Mouse (Mus musculus): ENCODE measurements around the gene Gigyf1. TPM values are rescaled to one million over a fixed set of nuclear protein-coding genes. Genes with fewer than 3 reads are reported as not detected.

Gene Gigyf1
- polyA plus RNA-seq, 1 experiment: 40.3 TPM

DNA sequence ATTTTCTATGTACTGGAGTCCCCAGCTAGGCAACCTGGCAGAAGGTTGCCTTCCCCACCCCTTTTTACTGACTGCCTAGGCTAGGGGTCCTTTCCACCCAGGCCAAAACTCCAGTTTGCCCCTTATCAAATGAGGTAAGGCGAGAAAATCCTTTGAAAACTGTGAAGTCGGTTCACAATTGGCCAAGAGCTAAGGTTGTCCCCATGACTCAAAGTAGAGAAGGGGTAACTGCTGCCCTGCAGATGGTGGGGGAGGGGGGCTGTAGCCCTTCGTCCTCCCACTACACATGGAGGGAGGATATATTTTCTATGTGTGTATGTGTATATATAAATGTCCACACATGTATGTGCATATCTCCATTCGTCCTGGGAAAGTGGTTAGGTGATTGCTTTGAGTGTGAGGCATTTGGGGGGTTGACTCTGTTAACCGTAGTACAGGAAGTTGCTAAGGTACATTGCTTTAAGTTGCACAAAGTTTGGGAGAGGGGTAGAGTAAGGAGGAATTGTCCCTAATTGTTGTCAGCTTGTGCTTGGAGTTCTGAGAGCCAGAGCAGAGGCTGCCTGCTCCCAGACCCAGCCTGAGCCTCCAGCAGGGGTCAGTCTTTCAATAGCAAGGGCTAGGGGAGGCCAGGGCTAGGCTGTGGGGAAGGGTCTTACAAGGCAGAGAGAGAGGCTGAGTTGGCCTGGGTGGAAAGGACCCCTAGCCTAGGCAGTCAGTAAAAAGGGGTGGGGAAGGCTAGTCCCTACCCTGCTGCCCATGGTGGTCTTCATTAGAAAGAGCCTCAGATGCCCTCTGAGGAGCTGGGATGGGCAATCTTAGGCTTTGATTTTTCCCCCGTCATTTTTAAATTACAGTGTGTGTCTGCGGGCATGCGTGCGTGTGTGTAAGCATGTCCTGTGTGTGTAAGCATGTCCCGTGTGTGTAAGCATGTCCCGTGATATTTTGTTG lies 5.2 kb upstream of the Gigyf1 start:
- H3K27me3 ChIP-seq (ENCODE audit: control insufficient read depth, insufficient read depth, low read length): no peaks in the 10 kb centered on the region
- DNase-seq (ENCODE audit: low read depth in 1 of 2, low spot score in 2 of 2): no peak
- WGBS: 85% methylated on average over 11 of the region's 11 CpGs
- no peak for TF ChIP-seq POLR2A (IDR thresholded peaks at IDR 0.05; ENCODE audit: low read depth, low read length)
- TF ChIP-seq CTCF (IDR thresholded peaks at IDR 0.05; ENCODE audit: extremely low read depth, insufficient read depth, insufficient read length, insufficient replicate concordance): peak; percentile 47; the same call in 1 of the 2 replicates
- peaks cover 18% of the 10 kb centered on the region; the same call in 1 of the 2 replicates for H3K4me1 ChIP-seq (ENCODE audit: control insufficient read depth, insufficient read depth, insufficient read length)
- no peak overlapping the region for H3K4me3 ChIP-seq (ENCODE audit: extremely low read depth, insufficient read depth, insufficient read length)
- H3K36me3 ChIP-seq (ENCODE audit: control insufficient read depth, insufficient read depth, low read length): no peaks in the 10 kb centered on the region
- no peak overlapping the region for H3K27ac ChIP-seq (ENCODE audit: insufficient read depth, low read length)

DNA sequence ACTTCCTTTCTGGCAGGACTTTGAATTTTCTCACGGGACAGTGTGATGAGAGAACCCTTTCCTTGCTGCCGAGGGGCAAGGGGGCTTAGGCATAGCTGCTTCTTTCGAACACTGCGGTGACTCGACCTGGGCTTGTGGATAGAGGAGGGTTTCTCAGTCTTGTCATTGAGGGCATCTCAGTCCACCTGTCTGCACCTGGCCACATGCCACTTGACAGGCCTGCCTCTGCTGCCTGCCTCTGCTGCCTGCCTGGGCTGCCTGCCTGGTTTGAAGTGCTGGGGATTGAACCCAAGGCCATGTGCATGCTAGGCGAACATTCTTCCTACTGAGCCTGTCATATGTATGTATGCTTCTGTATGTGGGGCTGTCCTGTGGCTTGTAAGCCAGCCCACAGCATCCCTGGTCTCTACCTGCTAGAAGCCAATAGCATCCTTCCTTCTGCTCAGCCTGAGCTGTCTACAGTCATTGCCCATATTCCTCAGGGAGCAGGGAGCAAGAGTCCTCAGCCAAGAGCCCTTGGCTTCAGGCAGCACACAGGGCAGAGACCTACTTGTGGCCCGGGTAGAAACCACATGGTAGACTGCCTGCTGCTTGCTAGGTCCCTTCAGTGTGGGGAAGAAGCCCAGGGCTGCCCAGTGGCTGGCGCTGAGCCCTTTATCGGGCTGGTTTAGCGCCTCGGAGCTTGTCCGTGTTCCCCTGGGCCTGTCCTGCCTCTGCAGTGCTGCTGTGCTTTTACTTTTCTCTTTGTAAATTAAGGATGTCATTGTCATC lies 4.2 kb upstream of the Gigyf1 start:
- WGBS: 81% methylated on average over 12 of the region's 12 CpGs
- H3K27ac ChIP-seq (ENCODE audit: insufficient read depth, low read length): no peak overlapping the region
- peaks cover 3% of the 10 kb centered on the region for H3K36me3 ChIP-seq (ENCODE audit: control insufficient read depth, insufficient read depth, low read length)
- TF ChIP-seq CTCF (IDR thresholded peaks at IDR 0.05; ENCODE audit: extremely low read depth, insufficient read depth, insufficient read length, insufficient replicate concordance) (no peak), POLR2A (IDR thresholded peaks at IDR 0.05; ENCODE audit: low read depth, low read length) (no peak)
- no peaks in the 10 kb centered on the region for H3K27me3 ChIP-seq (ENCODE audit: control insufficient read depth, insufficient read depth, low read length)
- DNase-seq (ENCODE audit: low read depth in 1 of 2, low spot score in 2 of 2): no peak
- H3K4me3 ChIP-seq (ENCODE audit: extremely low read depth, insufficient read depth, insufficient read length): no peak overlapping the region
- peaks cover 18% of the 10 kb centered on the region; the same call in 1 of the 2 replicates for H3K4me1 ChIP-seq (ENCODE audit: control insufficient read depth, insufficient read depth, insufficient read length)

DNA sequence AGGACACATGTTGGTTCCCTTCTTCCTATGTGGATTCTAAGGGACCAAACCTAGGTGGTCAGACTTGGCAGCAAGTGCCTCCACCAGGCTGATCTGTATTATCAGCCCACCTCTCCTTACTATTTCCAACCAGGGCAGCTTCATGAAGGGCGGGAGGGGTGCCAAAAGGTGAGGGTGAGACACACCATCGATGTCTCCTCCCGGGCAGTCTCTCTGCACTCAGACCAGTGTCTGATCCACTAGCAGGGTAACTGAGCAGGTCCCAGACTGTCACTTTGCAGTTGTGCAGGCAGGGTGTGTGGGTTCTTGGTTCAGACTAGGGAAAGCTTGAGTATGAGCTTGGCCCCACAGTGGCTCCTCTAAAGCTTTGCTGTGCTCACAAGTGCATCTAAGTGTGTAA lies 3.5 kb upstream of the Gigyf1 start:
- no peak for TF ChIP-seq CTCF (IDR thresholded peaks at IDR 0.05; ENCODE audit: extremely low read depth, insufficient read depth, insufficient read length, insufficient replicate concordance)
- no peak for TF ChIP-seq POLR2A (IDR thresholded peaks at IDR 0.05; ENCODE audit: low read depth, low read length)
- WGBS: 88% methylated on average over 3 of the region's 3 CpGs
- Histone ChIP-seq H3K36me3 (ENCODE audit: control insufficient read depth, insufficient read depth, low read length) (peaks cover 10% of the 10 kb centered on the region), H3K4me1 (ENCODE audit: control insufficient read depth, insufficient read depth, insufficient read length) (peaks cover 15% of the 10 kb centered on the region; the same call in 1 of the 2 replicates), H3K27ac (ENCODE audit: insufficient read depth, low read length) (no peak overlapping the region), H3K27me3 (ENCODE audit: control insufficient read depth, insufficient read depth, low read length) (no peaks in the 10 kb centered on the region), H3K4me3 (ENCODE audit: extremely low read depth, insufficient read depth, insufficient read length) (no peak overlapping the region)
- DNase-seq (ENCODE audit: low read depth in 1 of 2, low spot score in 2 of 2): no peak

DNA sequence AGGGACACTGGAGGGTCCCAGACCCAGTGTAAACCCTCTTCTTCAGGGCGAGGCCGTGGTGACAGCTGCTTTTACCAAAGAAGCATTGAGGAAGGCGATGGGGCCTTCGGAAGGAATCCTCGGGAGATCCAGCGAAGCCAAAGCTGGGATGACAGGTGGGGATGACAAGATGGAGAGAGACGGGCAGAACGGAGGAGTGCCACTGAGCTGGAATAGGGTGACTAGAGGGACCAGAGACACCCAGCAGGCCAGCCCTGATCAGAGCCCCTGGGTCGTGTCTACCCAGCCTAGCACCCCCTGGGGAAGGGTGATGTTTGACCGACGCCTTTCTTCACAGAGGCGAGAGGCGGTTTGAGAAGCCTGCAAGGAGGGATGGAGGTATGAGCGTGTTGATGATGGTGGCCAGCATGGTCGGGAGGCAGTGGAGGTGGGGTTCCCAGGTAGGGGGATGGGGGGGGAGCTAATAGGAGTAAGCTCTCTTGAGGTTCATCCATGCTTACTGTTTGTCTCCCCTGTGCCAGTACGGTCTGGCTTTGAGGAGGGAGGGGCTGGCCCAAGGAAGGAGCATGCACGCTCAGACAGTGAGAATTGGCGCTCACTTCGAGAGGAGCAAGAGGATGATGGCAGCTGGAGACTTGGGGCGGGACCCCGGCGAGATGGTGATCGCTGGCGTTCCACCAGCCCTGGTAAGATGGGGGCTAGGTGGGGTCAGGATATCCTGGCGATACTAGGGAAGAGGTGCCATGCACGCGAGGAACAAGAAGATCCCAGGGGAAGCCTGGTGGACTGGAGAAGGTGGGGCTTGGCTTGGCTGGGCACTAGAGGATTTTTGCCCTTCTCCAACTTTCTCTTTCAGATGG lies 1.6 kb downstream of the Gigyf1 start:
- peaks cover 60% of the 10 kb centered on the region for H3K36me3 ChIP-seq (ENCODE audit: control insufficient read depth, insufficient read depth, low read length)
- TF ChIP-seq POLR2A (IDR thresholded peaks at IDR 0.05; ENCODE audit: low read depth, low read length) (no peak), CTCF (IDR thresholded peaks at IDR 0.05; ENCODE audit: extremely low read depth, insufficient read depth, insufficient read length, insufficient replicate concordance) (no peak)
- DNase-seq (ENCODE audit: low read depth in 1 of 2, low spot score in 2 of 2): no peak
- peaks cover 2% of the 10 kb centered on the region; the same call in 1 of the 2 replicates for H3K4me1 ChIP-seq (ENCODE audit: control insufficient read depth, insufficient read depth, insufficient read length)
- 95% methylated on average over 27 of the region's 27 CpGs for WGBS
- no peak overlapping the region for H3K27ac ChIP-seq (ENCODE audit: insufficient read depth, low read length)
- no peak overlapping the region for H3K4me3 ChIP-seq (ENCODE audit: extremely low read depth, insufficient read depth, insufficient read length)
- H3K27me3 ChIP-seq (ENCODE audit: control insufficient read depth, insufficient read depth, low read length): no peaks in the 10 kb centered on the region

DNA sequence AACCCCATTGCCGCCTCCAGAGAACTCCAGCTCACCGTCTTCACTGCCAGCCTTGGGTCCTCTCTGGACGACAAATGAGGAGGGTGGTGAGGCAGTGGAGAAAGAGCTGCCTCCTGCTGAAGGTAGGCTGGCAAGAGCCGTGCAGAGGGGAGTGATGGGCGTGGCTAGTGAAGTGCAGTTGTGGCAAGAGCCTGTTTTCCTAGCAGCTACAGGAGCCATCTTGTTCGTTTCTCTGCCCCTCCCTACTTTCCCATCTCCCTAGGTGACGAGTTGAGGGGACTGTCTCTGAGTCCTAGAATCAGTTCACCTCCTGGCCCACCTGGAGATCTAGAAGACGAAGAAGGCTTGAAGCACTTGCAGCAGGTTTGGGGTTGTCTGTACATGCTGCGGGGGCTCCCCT lies 3.5 kb downstream of the Gigyf1 start:
- 87% methylated on average over 9 of the region's 9 CpGs for WGBS
- no peak overlapping the region for H3K27ac ChIP-seq (ENCODE audit: insufficient read depth, low read length)
- no peak for DNase-seq (ENCODE audit: low read depth in 1 of 2, low spot score in 2 of 2)
- no peaks in the 10 kb centered on the region for H3K27me3 ChIP-seq (ENCODE audit: control insufficient read depth, insufficient read depth, low read length)
- no peaks in the 10 kb centered on the region for H3K4me1 ChIP-seq (ENCODE audit: control insufficient read depth, insufficient read depth, insufficient read length)
- peaks cover 76% of the 10 kb centered on the region for H3K36me3 ChIP-seq (ENCODE audit: control insufficient read depth, insufficient read depth, low read length)
- no peak for TF ChIP-seq POLR2A (IDR thresholded peaks at IDR 0.05; ENCODE audit: low read depth, low read length)
- no peak for TF ChIP-seq CTCF (IDR thresholded peaks at IDR 0.05; ENCODE audit: extremely low read depth, insufficient read depth, insufficient read length, insufficient replicate concordance)
- H3K4me3 ChIP-seq (ENCODE audit: extremely low read depth, insufficient read depth, insufficient read length): no peak overlapping the region

DNA sequence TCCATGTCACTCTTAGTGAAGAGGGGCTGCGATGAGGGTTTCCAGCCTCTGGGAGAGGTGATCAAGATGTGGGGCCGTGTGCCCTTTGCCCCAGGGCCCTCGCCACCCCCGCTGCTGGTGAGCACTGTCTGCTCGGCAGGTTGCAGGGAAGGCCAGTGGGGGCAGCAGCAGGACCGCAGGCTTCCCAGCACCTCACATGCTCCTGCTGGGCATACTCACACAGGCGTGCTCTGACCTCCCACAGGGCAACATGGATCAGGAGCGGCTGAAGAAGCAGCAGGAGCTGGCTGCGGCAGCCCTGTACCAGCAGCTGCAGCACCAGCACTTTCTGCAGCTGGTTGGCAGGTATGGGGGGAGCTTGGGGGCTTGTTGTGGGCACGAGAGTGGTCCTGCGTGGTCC lies 4.4 kb downstream of the Gigyf1 start:
- H3K27ac ChIP-seq (ENCODE audit: insufficient read depth, low read length): no peak overlapping the region
- H3K36me3 ChIP-seq (ENCODE audit: control insufficient read depth, insufficient read depth, low read length): peaks cover 82% of the 10 kb centered on the region
- TF ChIP-seq POLR2A (IDR thresholded peaks at IDR 0.05; ENCODE audit: low read depth, low read length): no peak
- H3K27me3 ChIP-seq (ENCODE audit: control insufficient read depth, insufficient read depth, low read length): no peaks in the 10 kb centered on the region
- no peak for DNase-seq (ENCODE audit: low read depth in 1 of 2, low spot score in 2 of 2)
- 93% methylated on average over 11 of the region's 11 CpGs for WGBS
- H3K4me3 ChIP-seq (ENCODE audit: extremely low read depth, insufficient read depth, insufficient read length): no peak overlapping the region
- H3K4me1 ChIP-seq (ENCODE audit: control insufficient read depth, insufficient read depth, insufficient read length): no peaks in the 10 kb centered on the region
